Mouse (Mus musculus): ENCODE data around the gene Tmem150a.

Tmem150a gene

GRCm38 (mm10) chr6:72355066-72355911 lies at the start of gene Tmem150a:
Tmem150a (plus strand) TSS chr6:72355447.
- in situ Hi-C loops (cut with MboI; ENCODE audit: unreplicated experiment in 2 of 2), result no loop called here

GRCm38 (mm10) chr6:72312198-72312597 lies 43.0 kb upstream of the Tmem150a start:
- in situ Hi-C loops (cut with MboI; ENCODE audit: unreplicated experiment in 2 of 2), result no loop called here

DNA sequence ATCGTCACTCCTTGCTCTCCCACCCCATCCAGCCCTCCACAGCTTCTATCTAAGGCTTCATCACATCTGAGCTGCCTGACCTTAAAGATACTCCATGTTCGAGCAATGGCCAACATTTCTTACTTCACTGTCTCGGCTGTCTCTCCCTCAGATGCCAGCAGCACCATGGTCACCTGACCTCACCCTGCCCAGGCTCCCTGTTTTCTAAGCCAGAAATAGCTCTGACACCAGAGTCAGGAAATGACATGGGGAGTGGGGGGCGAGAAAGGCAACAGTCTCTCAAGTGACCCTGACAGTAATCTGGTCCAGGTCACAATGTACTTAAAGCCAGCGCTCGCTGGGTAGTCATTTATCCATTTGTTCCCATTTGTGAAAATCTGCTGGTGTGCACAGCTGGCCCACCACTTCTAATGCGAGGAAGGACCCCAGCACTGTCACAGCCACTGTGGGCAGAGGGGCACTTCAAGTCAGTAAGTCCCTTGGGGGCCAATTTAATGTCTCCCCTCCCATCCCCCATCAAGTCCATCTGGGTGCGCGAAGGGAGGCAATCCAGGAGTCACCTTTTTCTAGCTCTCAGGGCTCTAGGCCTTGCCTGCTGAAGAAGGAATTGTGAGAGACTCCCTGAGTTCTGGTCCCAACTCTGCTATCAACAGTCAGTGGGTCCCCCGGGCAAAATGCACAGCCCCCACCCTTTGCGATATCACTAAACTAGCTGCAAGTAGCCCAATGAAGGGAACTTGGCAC lies 42.0 kb upstream of the Tmem150a start:
- in situ Hi-C loops (cut with MboI; ENCODE audit: unreplicated experiment in 2 of 2), result no loop called here

DNA sequence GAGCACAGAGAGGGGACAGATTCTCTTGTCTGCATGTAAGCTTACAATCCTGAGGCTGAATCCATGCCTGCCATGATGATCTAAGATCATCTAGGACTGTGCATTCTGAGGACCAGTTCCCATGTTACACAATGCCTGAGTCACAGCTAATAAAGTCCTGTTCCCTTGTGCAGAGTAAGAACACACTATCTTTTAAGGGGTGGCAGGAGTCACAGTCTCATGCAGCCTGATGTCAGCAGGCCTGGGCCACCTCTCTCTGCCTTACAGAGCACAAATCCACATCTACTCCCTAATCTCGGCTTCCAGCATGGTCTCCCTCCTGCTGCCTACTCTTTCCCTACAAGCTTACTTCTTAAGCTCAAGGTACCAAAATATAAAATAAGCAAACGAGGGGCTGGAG lies 39.9 kb upstream of the Tmem150a start:
- in situ Hi-C loops (cut with MboI; ENCODE audit: unreplicated experiment in 2 of 2), result no loop called here

- in situ Hi-C loops (cut with MboI; ENCODE audit: unreplicated experiment in 2 of 2), result no loop called here
Measured at GRCm38 (mm10) chr6:72316044-72316443, 39.2 kb upstream of the Tmem150a start.

- in situ Hi-C loops (cut with MboI; ENCODE audit: unreplicated experiment in 2 of 2), result no loop called here
Measured at GRCm38 (mm10) chr6:72318440-72318839, 36.8 kb upstream of the Tmem150a start.

GRCm38 (mm10) chr6:72319019-72319418 lies 36.2 kb upstream of the Tmem150a start:
- in situ Hi-C loops (cut with MboI; ENCODE audit: unreplicated experiment in 2 of 2), result no loop called here

DNA sequence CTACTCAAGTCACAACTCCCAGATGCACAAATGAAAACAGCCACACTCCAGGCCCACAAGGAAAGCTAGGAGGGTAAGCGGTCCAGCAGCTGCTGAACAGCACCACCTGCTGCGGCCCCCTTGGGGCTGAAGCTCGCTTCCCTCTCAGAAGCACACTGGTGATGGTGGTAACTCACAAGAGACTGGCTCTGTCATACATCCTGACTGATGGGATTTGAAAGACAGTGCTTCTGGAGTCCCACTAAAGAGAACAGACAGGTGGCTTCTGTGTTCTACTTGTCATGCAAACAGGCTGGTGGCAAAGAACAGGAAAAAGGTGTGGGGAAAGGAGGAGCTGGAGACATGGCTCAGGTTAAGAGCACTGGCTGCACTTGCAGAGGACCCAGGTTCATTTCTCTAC lies 32.3 kb upstream of the Tmem150a start:
- in situ Hi-C loops (cut with MboI; ENCODE audit: unreplicated experiment in 2 of 2), result no loop called here

DNA sequence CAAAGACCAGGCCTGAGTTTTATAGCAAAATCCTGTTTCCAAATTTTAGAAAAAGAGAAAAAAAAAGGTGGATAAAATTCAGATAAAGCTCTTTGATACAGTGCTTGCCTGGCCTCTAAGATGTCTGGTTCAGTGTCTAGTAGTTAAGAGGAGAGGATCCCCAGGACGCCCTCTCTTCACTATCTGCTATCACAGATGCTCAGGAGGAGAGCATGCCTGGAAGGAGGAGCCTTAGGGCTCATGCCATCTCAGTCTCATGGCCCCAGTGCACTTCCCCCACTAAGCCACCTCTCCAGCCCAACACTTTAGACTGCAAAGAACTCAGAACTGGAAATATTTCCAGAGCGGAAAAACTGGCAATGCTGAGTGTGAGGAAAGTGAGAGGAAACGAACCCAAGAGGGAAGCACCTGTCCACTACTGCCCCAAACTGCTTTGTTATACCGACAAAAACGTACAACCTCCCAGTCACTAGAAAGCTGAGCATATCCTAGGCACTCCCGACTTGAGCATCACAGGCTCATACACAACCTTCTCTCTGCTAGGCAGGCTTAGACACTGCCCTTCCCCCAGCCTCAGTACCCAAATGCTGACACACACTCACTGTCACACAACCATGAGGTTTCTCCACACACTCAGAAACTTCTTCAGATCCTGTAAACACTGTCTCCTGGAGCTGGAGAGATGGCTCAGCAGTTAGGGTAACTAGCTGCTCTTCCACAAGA lies 31.3 kb upstream of the Tmem150a start:
- in situ Hi-C loops (cut with MboI; ENCODE audit: unreplicated experiment in 2 of 2), result no loop called here

DNA sequence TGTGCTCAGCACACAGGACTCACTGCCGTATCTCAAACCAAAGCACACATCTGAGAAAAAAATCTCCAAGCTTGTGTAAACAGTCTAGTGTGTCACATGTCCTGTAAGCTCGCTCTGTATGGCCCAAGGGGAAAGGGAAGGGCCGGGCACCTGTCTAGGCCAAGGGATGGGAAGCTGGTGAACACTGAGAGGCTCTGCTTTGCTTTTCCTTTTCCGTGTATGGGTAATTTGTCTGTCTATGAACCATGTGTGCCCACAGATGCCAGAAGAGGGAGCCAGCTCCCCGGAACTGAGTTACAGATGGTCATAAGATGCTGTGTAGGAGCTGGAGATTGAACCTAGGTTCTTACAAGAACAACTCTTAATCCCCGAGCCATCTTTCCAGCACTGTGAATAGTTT lies 29.0 kb upstream of the Tmem150a start:
- in situ Hi-C loops (cut with MboI; ENCODE audit: unreplicated experiment in 2 of 2), result no loop called here

DNA sequence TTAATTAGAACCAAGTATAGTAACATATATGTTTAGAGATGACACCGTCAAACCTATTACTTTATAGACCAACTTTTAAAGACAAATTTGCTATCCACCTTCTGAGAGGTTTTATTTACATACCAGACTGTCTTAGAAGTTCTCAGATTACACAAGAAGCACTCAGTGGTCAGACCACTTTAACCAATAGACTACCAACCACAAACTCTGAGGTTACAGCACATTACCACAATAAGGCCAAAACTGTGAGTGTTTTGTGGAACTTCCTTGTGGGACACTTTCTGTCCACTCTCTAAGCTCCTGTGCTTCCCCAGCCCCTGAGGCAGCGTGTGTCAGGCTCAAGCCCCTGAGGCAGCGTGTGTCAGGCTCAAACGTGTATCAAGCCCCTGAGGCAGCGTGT lies 26.2 kb upstream of the Tmem150a start:
- in situ Hi-C loops (cut with MboI; ENCODE audit: unreplicated experiment in 2 of 2), result no loop called here

DNA sequence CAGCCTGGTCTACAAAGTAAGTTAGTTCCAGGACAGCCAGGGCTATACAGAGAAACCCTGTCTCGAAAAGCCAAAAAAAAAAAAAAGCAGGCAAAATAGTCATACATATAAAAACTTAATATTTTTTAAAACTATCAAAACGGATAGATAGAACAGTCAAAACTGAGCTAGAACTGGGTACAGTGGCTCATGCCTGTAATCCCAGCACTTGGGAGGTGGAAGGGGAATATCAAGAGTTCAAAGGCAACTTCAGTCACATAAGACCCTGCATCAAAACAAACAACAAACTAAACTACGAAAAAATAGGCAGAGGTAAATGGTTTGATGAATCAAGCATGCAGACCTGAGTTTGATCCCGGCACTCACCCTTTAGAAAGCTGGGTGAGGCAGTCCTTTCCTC lies 25.1 kb upstream of the Tmem150a start:
- in situ Hi-C loops (cut with MboI; ENCODE audit: unreplicated experiment in 2 of 2), result no loop called here

DNA sequence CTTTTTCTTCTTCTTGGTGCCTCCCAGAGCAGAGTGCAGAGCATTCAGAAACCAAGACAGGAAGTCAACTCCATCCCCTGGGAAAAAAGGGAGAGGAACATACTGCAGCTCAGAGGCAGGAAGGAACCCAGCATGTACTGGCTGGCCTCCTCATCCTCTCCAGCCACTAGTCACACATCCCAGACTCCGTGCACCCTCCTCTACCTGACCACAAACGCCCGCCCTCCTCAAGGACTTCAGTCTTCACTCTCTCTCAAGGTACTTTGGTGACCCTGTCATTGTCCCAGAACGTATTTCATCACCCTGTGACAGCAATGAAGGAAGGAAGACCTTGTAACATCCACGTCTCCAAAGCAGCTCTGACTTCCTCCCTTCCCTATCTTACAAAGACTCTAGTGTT lies 22.1 kb upstream of the Tmem150a start:
- in situ Hi-C loops (cut with MboI; ENCODE audit: unreplicated experiment in 2 of 2), result no loop called here

- in situ Hi-C loops (cut with MboI; ENCODE audit: unreplicated experiment in 2 of 2), result no loop called here
Measured at GRCm38 (mm10) chr6:72340481-72340880, 14.8 kb upstream of the Tmem150a start.

DNA sequence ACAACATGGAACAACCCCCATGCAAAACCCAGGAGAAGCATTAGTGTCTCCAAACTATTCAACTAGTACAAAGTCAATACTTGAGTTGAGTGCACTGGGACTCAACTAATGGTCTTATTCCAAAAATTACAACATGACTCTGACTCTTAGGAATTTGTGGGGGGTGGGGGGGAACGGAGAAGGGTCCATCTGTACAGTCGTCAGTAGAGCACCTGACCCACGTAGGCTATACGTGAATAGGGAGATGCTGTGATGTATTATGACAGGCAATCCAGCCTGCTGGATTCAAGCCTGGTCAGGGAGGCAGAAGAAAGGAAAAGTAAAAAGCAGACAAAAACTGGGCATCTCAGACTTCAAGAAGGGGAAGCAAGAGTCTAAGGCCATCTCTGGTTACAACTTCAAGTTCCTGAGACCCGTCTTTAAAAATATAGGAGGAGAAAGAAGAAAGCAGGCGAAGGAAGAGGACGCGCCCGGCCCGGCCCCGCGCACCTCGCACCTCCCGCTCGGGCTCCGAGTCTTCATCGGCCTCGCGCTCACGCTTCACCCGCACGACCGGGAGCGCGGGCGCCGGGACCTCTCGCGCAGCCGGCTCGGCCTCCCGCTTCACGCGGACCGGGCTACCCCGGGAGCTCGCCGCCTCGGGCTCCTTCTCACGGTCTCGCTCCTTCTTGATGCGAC lies 10.7 kb upstream of the Tmem150a start:
- in situ Hi-C loops (cut with MboI; ENCODE audit: unreplicated experiment in 2 of 2), result no loop called here

DNA sequence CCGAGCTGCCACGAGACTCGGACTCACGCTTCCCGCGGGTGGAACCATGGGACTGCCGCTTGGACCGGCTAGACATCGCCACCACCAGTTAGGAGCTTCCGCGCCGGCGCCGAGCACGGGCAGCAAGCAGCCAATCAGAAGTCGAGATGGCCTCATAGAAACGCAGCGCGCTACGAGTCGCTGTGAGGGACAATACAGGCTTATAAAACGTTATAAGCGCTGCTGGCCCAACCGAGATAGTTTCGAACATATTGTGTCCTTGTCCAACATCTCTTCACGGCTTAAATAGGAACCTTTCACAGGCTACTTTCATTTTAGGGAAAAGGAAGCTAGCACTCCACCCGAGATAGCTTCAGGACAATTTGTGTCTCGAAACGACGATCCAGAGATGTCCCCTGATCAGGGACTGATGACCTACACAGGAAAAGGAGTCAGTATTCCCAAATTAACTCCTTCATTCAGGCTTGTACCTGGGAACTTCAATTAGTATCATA lies 10.1 kb upstream of the Tmem150a start, which contains the start of gene Usp39:
Gene Usp39 (minus strand): TSS at position 111 of the 494 bp plus-strand sequence.
- in situ Hi-C loops (cut with MboI; ENCODE audit: unreplicated experiment in 2 of 2), result no loop called here

GRCm38 (mm10) chr6:72345633-72346032 lies 9.6 kb upstream of the Tmem150a start:
- in situ Hi-C loops (cut with MboI; ENCODE audit: unreplicated experiment in 2 of 2), result no loop called here

DNA sequence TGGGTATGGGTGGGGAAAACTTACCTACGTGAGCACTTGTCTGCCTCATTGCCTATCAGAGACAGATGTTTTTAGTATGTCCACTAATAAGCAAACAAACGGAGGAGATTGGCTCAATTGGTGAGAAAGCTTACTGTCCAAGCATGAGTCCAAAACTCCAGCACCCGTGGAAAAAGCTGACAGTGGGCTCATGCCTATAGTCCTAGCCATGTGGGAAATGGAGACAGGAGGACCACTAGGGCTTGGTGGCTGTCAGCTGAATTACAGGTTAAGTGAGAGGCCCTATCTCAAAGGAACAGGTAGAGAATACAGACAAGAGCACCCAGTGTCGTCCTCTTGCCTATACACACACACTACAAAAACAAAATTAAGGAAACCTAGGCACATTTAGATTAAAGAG lies 9.0 kb upstream of the Tmem150a start:
- in situ Hi-C loops (cut with MboI; ENCODE audit: unreplicated experiment in 2 of 2), result no loop called here

GRCm38 (mm10) chr6:72347166-72347941 lies 7.9 kb upstream of the Tmem150a start, which contains the start of gene 0610030E20Rik:
0610030E20Rik (plus strand) TSS chr6:72347317.
- in situ Hi-C loops (cut with MboI; ENCODE audit: unreplicated experiment in 2 of 2), result no loop called here

- in situ Hi-C loops (cut with MboI; ENCODE audit: unreplicated experiment in 2 of 2), result no loop called here
Measured at GRCm38 (mm10) chr6:72348411-72348810, 6.8 kb upstream of the Tmem150a start.
